Mouse (Mus musculus): ENCODE data around the gene Fkbp15.
"Not testable (repeated sequence)": the region's sequence is repeated elsewhere in the genome, so short reads cannot be mapped to it uniquely, and the experiment has no call there.

Fkbp15 gene

GRCm38 (mm10) chr4:62278081-62278480, 82.3 kb downstream of the Fkbp15 start:
- no peak for DNase-seq (ENCODE audit: low read depth)

GRCm38 (mm10) chr4:62277222-62277621, 83.1 kb downstream of the Fkbp15 start:
- DNase-seq (ENCODE audit: low read depth) = no peak

- DNase-seq (ENCODE audit: low read depth) = no peak
Measured at GRCm38 (mm10) chr4:62276642-62277041, 83.7 kb downstream of the Fkbp15 start.

GRCm38 (mm10) chr4:62274841-62275536, 85.4 kb downstream of the Fkbp15 start:
- DNase-seq (ENCODE audit: low read depth) = peak; percentile 48

GRCm38 (mm10) chr4:62273916-62274315, 86.4 kb downstream of the Fkbp15 start:
- no peak for DNase-seq (ENCODE audit: low read depth)

- no peak for DNase-seq (ENCODE audit: low read depth)
Measured at GRCm38 (mm10) chr4:62272696-62273095, 87.7 kb downstream of the Fkbp15 start.

GRCm38 (mm10) chr4:62267101-62267500, 93.2 kb downstream of the Fkbp15 start:
- DNase-seq (ENCODE audit: low read depth) = no peak

- not testable (repeated sequence) for DNase-seq (ENCODE audit: low read depth)
Measured at GRCm38 (mm10) chr4:62266016-62266415, 94.3 kb downstream of the Fkbp15 start.

- DNase-seq (ENCODE audit: low read depth) = no peak
Measured at GRCm38 (mm10) chr4:62265154-62265836, 95.1 kb downstream of the Fkbp15 start.

- DNase-seq (ENCODE audit: low read depth) = no peak
Measured at GRCm38 (mm10) chr4:62263133-62263844, 97.1 kb downstream of the Fkbp15 start.

GRCm38 (mm10) chr4:62262276-62262675, 98.1 kb downstream of the Fkbp15 start, which contains the start of gene Slc31a2:
Gene Slc31a2, plus strand, starts transcription at chr4:62262562.
- DNase-seq (ENCODE audit: low read depth) = no peak

- no peak for DNase-seq (ENCODE audit: low read depth)
Measured at GRCm38 (mm10) chr4:62256931-62257330, 103.4 kb downstream of the Fkbp15 start.

- DNase-seq (ENCODE audit: low read depth) = no peak
Measured at GRCm38 (mm10) chr4:62254551-62254950, 105.8 kb downstream of the Fkbp15 start.

GRCm38 (mm10) chr4:62251776-62252175, 108.6 kb downstream of the Fkbp15 start:
- DNase-seq (ENCODE audit: low read depth) = no peak

GRCm38 (mm10) chr4:62250896-62251544, 109.3 kb downstream of the Fkbp15 start:
- no peak for DNase-seq (ENCODE audit: low read depth)
